Mouse (Mus musculus): ENCODE results near the gene Myo5a. TPM values are rescaled to one million over a fixed set of nuclear protein-coding genes. Genes with fewer than 3 reads are reported as not detected.

Myo5a gene
- polyA plus RNA-seq, 2 experiments = 20.0 to 28.0 TPM

DNA sequence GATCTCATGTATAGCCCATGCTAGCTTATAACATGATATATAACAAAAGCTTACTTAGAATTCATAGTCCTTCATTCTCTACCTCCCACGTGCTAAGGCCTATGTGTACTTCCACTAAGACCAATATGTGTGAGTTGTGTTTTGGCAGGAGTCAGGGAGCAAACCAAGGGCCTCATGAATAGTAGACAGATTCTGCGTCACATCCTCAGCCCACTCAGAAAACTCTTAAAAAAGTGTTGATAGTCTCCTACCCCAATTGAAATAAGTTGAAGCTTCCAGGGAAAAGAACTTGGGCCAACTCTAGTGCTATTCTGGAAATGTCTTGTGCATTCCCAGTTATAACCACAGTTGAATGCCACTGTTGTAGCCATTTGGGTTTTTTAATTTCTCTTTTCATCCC is 131.2 kb downstream of the Myo5a start:
- Histone ChIP-seq H3K27ac (replicated peaks; ENCODE audit: low read depth, low read length) (no peak overlapping the region), H3K9ac (ENCODE audit: low read depth, low read length, severe bottlenecking) (no peak overlapping the region), H3K4me2 (replicated peaks; ENCODE audit: low read depth, low read length, severe bottlenecking) (no peak overlapping the region), H3K4me3 (replicated peaks; ENCODE audit: low read length) (no peak overlapping the region), H3K27me3 (ENCODE audit: control insufficient read depth, insufficient read depth, low read length) (no peaks in the 10 kb centered on the region), H3K4me1 (ENCODE audit: control insufficient read depth, insufficient read depth, low read length) (no peaks in the 10 kb centered on the region), H3K9me3 (ENCODE audit: control insufficient read depth, low read length) (no peaks in the 10 kb centered on the region), H3K36me3 (ENCODE audit: control insufficient read depth, insufficient read depth, low read length) (peaks cover 34% of the 10 kb centered on the region)
- no peak for TF ChIP-seq POLR2A (IDR thresholded peaks at IDR 0.05; ENCODE audit: borderline replicate concordance, extremely low read depth, insufficient read depth, insufficient read length)
- 97% methylated on average over 2 of the region's 2 CpGs for WGBS
- no peak for DNase-seq (ENCODE audit: low spot score)
- no peak for ATAC-seq (ENCODE audit: low FRiP score, low read depth)

DNA sequence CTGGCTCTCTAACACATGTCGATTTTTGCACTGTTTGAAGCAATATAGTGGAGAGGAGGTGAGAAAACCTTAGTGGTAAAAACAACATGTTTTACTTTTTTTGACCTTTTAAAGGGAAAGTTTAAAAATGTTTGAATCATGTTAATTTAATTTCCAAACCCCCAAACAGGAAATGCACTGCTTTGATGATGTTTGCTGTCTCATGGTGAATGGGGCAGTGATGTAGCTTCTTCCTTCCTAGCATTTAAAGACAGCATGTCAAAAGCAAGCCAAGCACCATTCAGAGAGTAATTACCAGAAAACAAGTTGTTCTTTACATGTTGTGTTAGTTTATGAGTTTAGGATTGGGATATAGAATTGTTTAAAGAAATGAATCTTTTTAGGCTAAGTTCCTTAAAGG is 138.4 kb downstream of the Myo5a start:
- H3K27me3 ChIP-seq (ENCODE audit: control insufficient read depth, insufficient read depth, low read length) = no peaks in the 10 kb centered on the region
- no peak overlapping the region for H3K27ac ChIP-seq (replicated peaks; ENCODE audit: low read depth, low read length)
- no peaks in the 10 kb centered on the region for H3K9me3 ChIP-seq (ENCODE audit: control insufficient read depth, low read length)
- WGBS = 91% methylated on average over 1 of the region's 1 CpGs
- 0 out of 2 replicates have a peak, but pooled peaks cover 4% of the 10 kb centered on the region for H3K4me1 ChIP-seq (ENCODE audit: control insufficient read depth, insufficient read depth, low read length)
- no peak overlapping the region for H3K4me3 ChIP-seq (replicated peaks; ENCODE audit: low read length)
- no peak for DNase-seq (ENCODE audit: low spot score)
- no peak for TF ChIP-seq POLR2A (IDR thresholded peaks at IDR 0.05; ENCODE audit: borderline replicate concordance, extremely low read depth, insufficient read depth, insufficient read length)
- no peak overlapping the region for H3K4me2 ChIP-seq (replicated peaks; ENCODE audit: low read depth, low read length, severe bottlenecking)
- H3K9ac ChIP-seq (ENCODE audit: low read depth, low read length, severe bottlenecking) = no peak overlapping the region
- peaks cover 15% of the 10 kb centered on the region for H3K36me3 ChIP-seq (ENCODE audit: control insufficient read depth, insufficient read depth, low read length)
- ATAC-seq (ENCODE audit: low FRiP score, low read depth) = no peak

DNA sequence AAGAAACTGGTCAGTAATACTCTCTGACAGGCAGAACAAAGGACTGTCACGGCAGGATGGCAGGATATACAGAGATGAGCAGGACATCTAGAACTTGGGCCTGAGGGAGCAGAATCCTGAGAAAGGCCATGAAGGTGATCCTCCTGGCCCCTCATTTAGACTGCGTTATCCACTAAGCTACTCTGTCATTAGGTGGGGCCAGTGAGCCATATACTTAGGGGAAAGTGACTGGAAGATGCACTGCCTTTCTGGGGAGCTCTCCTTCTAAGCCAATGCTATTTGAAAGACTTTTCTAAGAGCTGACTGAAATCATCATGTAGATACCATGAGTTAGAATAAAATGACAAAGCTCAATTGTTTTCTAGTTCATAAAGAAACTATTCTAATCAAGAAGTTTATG is 139.5 kb downstream of the Myo5a start:
- Histone ChIP-seq H3K4me1 (ENCODE audit: control insufficient read depth, insufficient read depth, low read length) (0 out of 2 replicates have a peak, but pooled peaks cover 4% of the 10 kb centered on the region), H3K36me3 (ENCODE audit: control insufficient read depth, insufficient read depth, low read length) (peaks cover 22% of the 10 kb centered on the region), H3K9ac (ENCODE audit: low read depth, low read length, severe bottlenecking) (no peak overlapping the region), H3K4me3 (replicated peaks; ENCODE audit: low read length) (no peak overlapping the region), H3K27me3 (ENCODE audit: control insufficient read depth, insufficient read depth, low read length) (no peaks in the 10 kb centered on the region), H3K27ac (replicated peaks; ENCODE audit: low read depth, low read length) (no peak overlapping the region), H3K9me3 (ENCODE audit: control insufficient read depth, low read length) (no peaks in the 10 kb centered on the region), H3K4me2 (replicated peaks; ENCODE audit: low read depth, low read length, severe bottlenecking) (no peak overlapping the region)
- 69% methylated on average over 2 of the region's 2 CpGs for WGBS
- DNase-seq (ENCODE audit: low spot score) (no peak), ATAC-seq (ENCODE audit: low FRiP score, low read depth) (no peak)
- TF ChIP-seq POLR2A (IDR thresholded peaks at IDR 0.05; ENCODE audit: borderline replicate concordance, extremely low read depth, insufficient read depth, insufficient read length) = no peak

DNA sequence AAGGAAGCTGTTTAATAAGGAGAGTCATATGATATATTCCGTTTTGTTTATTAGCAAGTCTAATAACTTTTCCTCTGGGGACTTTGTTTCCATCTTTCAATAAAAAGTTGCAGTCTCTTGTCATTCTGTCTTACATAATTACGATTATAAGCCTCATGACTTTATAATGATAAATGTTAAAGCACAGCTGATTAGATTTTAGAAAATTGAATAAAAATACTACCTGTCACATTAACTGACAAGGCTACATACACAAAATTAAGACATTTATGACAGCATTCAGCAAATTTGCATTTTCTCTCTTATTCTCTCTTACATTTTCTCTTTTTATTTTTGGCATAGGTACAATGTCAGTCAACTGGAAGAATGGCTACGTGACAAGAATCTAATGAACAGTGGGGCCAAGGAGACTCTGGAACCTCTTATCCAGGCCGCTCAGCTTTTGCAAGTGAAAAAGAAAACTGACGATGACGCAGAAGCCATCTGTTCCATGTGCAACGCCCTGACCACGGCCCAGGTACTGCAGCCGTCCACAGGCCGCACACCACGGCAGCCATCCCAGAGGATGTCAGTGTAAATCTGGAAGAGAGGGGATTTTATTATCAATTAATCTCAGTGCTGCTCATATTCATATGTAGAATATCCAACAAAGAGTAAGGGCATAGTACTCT is 144.1 kb downstream of the Myo5a start:
- Histone ChIP-seq H3K36me3 (ENCODE audit: control insufficient read depth, insufficient read depth, low read length) (peaks cover 37% of the 10 kb centered on the region), H3K27ac (replicated peaks; ENCODE audit: low read depth, low read length) (no peak overlapping the region), H3K4me2 (replicated peaks; ENCODE audit: low read depth, low read length, severe bottlenecking) (no peak overlapping the region), H3K27me3 (ENCODE audit: control insufficient read depth, insufficient read depth, low read length) (no peaks in the 10 kb centered on the region), H3K4me3 (replicated peaks; ENCODE audit: low read length) (no peak overlapping the region), H3K4me1 (ENCODE audit: control insufficient read depth, insufficient read depth, low read length) (0 out of 2 replicates have a peak, but pooled peaks cover 4% of the 10 kb centered on the region), H3K9me3 (ENCODE audit: control insufficient read depth, low read length) (no peaks in the 10 kb centered on the region), H3K9ac (ENCODE audit: low read depth, low read length, severe bottlenecking) (no peak overlapping the region)
- DNase-seq (ENCODE audit: low spot score) (no peak), ATAC-seq (ENCODE audit: low FRiP score, low read depth) (no peak)
- no peak for TF ChIP-seq POLR2A (IDR thresholded peaks at IDR 0.05; ENCODE audit: borderline replicate concordance, extremely low read depth, insufficient read depth, insufficient read length)
- WGBS = 93% methylated on average over 11 of the region's 11 CpGs

DNA sequence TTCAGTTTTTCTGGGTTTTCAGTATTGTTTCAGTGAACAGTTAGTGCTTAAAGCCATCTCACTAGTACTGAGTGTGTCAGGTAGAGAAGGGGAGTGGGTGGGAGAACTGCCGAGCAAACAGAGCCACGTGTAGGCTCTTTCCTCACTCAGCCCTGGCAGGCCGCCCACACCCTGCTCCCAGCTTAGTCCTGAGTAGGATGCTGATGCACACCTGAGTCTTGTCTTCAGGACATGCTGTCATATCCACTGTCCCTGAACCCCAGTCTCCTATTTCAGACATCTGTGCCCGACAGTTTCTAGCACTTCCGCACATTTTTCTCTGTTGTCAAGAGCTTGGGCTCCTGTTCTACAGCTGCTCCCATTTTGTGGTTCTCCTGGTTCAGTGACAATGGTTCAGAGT is 149.1 kb downstream of the Myo5a start:
- no peak overlapping the region for H3K27ac ChIP-seq (replicated peaks; ENCODE audit: low read depth, low read length)
- H3K4me1 ChIP-seq (ENCODE audit: control insufficient read depth, insufficient read depth, low read length) = no peaks in the 10 kb centered on the region
- no peaks in the 10 kb centered on the region for H3K27me3 ChIP-seq (ENCODE audit: control insufficient read depth, insufficient read depth, low read length)
- no peak overlapping the region for H3K4me3 ChIP-seq (replicated peaks; ENCODE audit: low read length)
- H3K36me3 ChIP-seq (ENCODE audit: control insufficient read depth, insufficient read depth, low read length) = peaks cover 27% of the 10 kb centered on the region
- H3K4me2 ChIP-seq (replicated peaks; ENCODE audit: low read depth, low read length, severe bottlenecking) = no peak overlapping the region
- DNase-seq (ENCODE audit: low spot score) (no peak), ATAC-seq (ENCODE audit: low FRiP score, low read depth) (no peak)
- no peak overlapping the region for H3K9ac ChIP-seq (ENCODE audit: low read depth, low read length, severe bottlenecking)
- H3K9me3 ChIP-seq (ENCODE audit: control insufficient read depth, low read length) = no peaks in the 10 kb centered on the region
- TF ChIP-seq POLR2A (IDR thresholded peaks at IDR 0.05; ENCODE audit: borderline replicate concordance, extremely low read depth, insufficient read depth, insufficient read length) = no peak
- 74% methylated on average over 5 of the region's 5 CpGs for WGBS
